Mouse (Mus musculus): ENCODE results near the gene Klk12. TPM values are rescaled to one million over a fixed set of nuclear protein-coding genes. Genes with fewer than 3 reads are reported as not detected.

Gene Klk12
- total and polyA plus RNA-seq, 3 experiments, result not detected

DNA sequence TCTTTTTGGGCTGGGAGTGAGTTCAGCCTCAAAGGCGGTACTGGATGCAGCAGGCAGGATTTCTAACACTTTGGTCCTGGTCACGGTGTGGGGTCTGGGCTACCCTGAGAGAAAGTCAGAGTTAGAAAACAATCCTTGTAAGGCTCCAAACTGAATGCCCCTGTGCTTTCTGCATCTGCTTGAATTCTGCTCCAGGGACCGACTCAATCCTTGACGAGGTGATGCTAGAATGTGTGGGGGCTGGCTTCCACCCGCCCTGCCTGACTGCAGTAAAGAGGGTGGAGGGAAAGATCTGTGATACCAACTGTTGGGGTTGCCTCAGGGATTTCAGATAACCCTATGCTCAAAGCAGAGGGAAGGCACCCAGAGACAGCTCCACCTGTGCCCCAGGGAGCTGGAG is 42.3 kb downstream of the Klk12 start, which contains the start of gene Klk7:
TSS of gene Klk7 (plus strand) at position 301 of the 400 bp plus-strand sequence.
- no peak for TF ChIP-seq MEF2A (IDR thresholded peaks at IDR 0.05; ENCODE audit: borderline replicate concordance, low read depth, low read length)
- TF ChIP-seq NELFE (IDR thresholded peaks at IDR 0.05; ENCODE audit: low read depth, low read length), result no peak
- no peak for TF ChIP-seq E2F4 (IDR thresholded peaks at IDR 0.05; ENCODE audit: insufficient replicate concordance, low read depth, low read length)
- TF ChIP-seq IRF4 (IDR thresholded peaks at IDR 0.05; ENCODE audit: low read depth, low read length), result no peak
- no peak for TF ChIP-seq KAT2A (IDR thresholded peaks at IDR 0.05; ENCODE audit: insufficient replicate concordance, low read length)
- no peak for TF ChIP-seq ZC3H11A (IDR thresholded peaks at IDR 0.05; ENCODE audit: low read depth, low read length)
- no peak for TF ChIP-seq JUND (conservative IDR thresholded peaks at IDR 0.05; ENCODE audit: low read depth, low read length)
- no peak for TF ChIP-seq TCF12 (IDR thresholded peaks at IDR 0.05; ENCODE audit: low read depth, low read length)
- TF ChIP-seq POLR2AphosphoS2 (IDR thresholded peaks at IDR 0.05; ENCODE audit: low read depth, low read length), result no peak
- no peak for TF ChIP-seq USF2 (conservative IDR thresholded peaks at IDR 0.05; ENCODE audit: low read depth, low read length)
- no peak for TF ChIP-seq POLR2A (IDR thresholded peaks at IDR 0.05; ENCODE audit: low read depth, low read length)
- no peak for TF ChIP-seq RAD21 (IDR thresholded peaks at IDR 0.05; ENCODE audit: low read depth, low read length)
- no peak for TF ChIP-seq RCOR1 (conservative IDR thresholded peaks at IDR 0.05; ENCODE audit: low read depth, low read length)
- TF ChIP-seq BHLHE40 (IDR thresholded peaks at IDR 0.05; ENCODE audit: low read depth, low read length), result no peak
- no peak for TF ChIP-seq HCFC1 (IDR thresholded peaks at IDR 0.05; ENCODE audit: low read depth, low read length)
- TF ChIP-seq NRF1 (IDR thresholded peaks at IDR 0.05; ENCODE audit: low read depth, low read length), result no peak
- Histone ChIP-seq H3K27ac (ENCODE audit: insufficient read depth, low read depth) (no peak within 1 kb of the TSS), H3K4me1 (ENCODE audit: control insufficient read depth in 1 of 2, insufficient read depth in 2 of 2) (no peaks in the 10 kb centered on the region), H3K4me3 (replicated peaks in 1 of 3; ENCODE audit: low read depth in 2 of 3, low read length in 2 of 3, poor library complexity in 1 of 3) (no peak within 1 kb of the TSS), H3K9ac (ENCODE audit: insufficient read depth, low read depth) (no peak within 1 kb of the TSS), H3K9me3 (replicated peaks; ENCODE audit: low read length) (no peaks in the 10 kb centered on the region), H3K27me3 (replicated peaks) (peaks cover 88% of the 10 kb centered on the region), H3K36me3 (replicated peaks in 1 of 2; ENCODE audit: control insufficient read depth in 1 of 2, insufficient read depth in 1 of 2, low read length in 1 of 2) (no peaks in the 10 kb centered on the region), H3K79me2 (replicated peaks; ENCODE audit: control insufficient read depth, extremely low read depth, insufficient read depth, poor library complexity, severe bottlenecking) (no peaks in the 10 kb centered on the region), H3K4me2 (ENCODE audit: insufficient read depth, low read depth, poor library complexity, severe bottlenecking) (no peak within 1 kb of the TSS)
- in situ Hi-C loops (cut with MboI; ENCODE audit: low pct_ligation_motif_present, low pct_unique_long_range_greater_than_20kb, low sequenced_read_pairs), result no loop called here
- dilution Hi-C loops (cut with MboI; ENCODE audit: extremely low pct_ligation_motif_present, extremely low pct_unique_long_range_greater_than_20kb, low sequenced_read_pairs), result no loop called here
- no peak for DNase-seq (ENCODE audit: extremely low read depth)

DNA sequence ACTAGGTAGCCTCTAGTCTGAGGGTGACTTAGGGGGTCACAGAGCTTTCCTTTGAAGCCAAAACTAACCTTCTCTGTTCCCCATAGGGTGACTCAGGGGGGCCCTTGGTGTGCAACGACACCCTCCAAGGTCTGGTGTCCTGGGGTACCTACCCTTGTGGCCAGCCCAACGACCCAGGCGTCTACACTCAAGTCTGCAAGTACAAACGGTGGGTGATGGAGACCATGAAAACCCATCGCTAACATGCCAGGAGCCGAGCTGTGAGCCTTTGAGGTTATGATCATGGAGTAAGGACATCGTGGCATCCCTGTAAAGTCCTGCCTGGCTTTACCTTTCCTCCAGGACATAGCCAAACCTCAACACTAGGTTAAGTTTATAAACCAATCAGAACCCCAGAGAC is 46.5 kb downstream of the Klk12 start:
- Histone ChIP-seq H3K9ac (ENCODE audit: insufficient read depth, low read depth) (no peak overlapping the region), H3K27ac (ENCODE audit: insufficient read depth, low read depth) (no peak overlapping the region), H3K4me2 (ENCODE audit: insufficient read depth, low read depth, poor library complexity, severe bottlenecking) (no peak overlapping the region), H3K27me3 (replicated peaks) (peaks cover 72% of the 10 kb centered on the region), H3K36me3 (replicated peaks in 1 of 2; ENCODE audit: control insufficient read depth in 1 of 2, insufficient read depth in 1 of 2, low read length in 1 of 2) (no peaks in the 10 kb centered on the region), H3K4me1 (ENCODE audit: control insufficient read depth in 1 of 2, insufficient read depth in 2 of 2) (no peaks in the 10 kb centered on the region), H3K79me2 (replicated peaks; ENCODE audit: control insufficient read depth, extremely low read depth, insufficient read depth, poor library complexity, severe bottlenecking) (no peaks in the 10 kb centered on the region), H3K9me3 (replicated peaks; ENCODE audit: low read length) (no peaks in the 10 kb centered on the region), H3K4me3 (replicated peaks in 1 of 3; ENCODE audit: low read depth in 2 of 3, low read length in 2 of 3, poor library complexity in 1 of 3) (no peak overlapping the region)
- dilution Hi-C loops (cut with MboI; ENCODE audit: extremely low pct_ligation_motif_present, extremely low pct_unique_long_range_greater_than_20kb, low sequenced_read_pairs), result no loop called here
- no peak for DNase-seq (ENCODE audit: extremely low read depth)
- in situ Hi-C loops (cut with MboI; ENCODE audit: low pct_ligation_motif_present, low pct_unique_long_range_greater_than_20kb, low sequenced_read_pairs), result no loop called here
- no peak for TF ChIP-seq TBP (conservative IDR thresholded peaks at IDR 0.05; ENCODE audit: low read depth, low read length)
- no peak for TF ChIP-seq USF2 (conservative IDR thresholded peaks at IDR 0.05; ENCODE audit: low read depth, low read length)
- no peak for TF ChIP-seq UBTF (IDR thresholded peaks at IDR 0.05; ENCODE audit: low read depth, low read length)
- TF ChIP-seq MAZ (IDR thresholded peaks at IDR 0.05; ENCODE audit: low read depth, low read length), result no peak
- no peak for TF ChIP-seq RCOR1 (conservative IDR thresholded peaks at IDR 0.05; ENCODE audit: low read depth, low read length)
- no peak for TF ChIP-seq NRF1 (IDR thresholded peaks at IDR 0.05; ENCODE audit: low read depth, low read length)
- TF ChIP-seq ETS1 (conservative IDR thresholded peaks at IDR 0.05; ENCODE audit: low read depth, low read length), result no peak
- TF ChIP-seq MYC (IDR thresholded peaks at IDR 0.05; ENCODE audit: low read depth, low read length), result no peak
- no peak for TF ChIP-seq PAX5 (IDR thresholded peaks at IDR 0.05; ENCODE audit: low read length)
- no peak for TF ChIP-seq SMC3 (IDR thresholded peaks at IDR 0.05; ENCODE audit: low read depth, low read length)
- no peak for TF ChIP-seq CTCF (conservative IDR thresholded peaks at IDR 0.05 in 1 of 2, IDR thresholded peaks at IDR 0.05 in 1 of 2; ENCODE audit: low read depth in 2 of 2, low read length in 2 of 2)

Measured in CH12.LX (cell line).